Mouse (Mus musculus) cerebellum, adult 11-12 months (tissue): ENCODE results near the gene Fcer1g.

Experiments
- DNase-seq: peaks from one replicate; pipeline ENCODE4 v3.0.0; 2022

Fcer1g gene

DNA sequence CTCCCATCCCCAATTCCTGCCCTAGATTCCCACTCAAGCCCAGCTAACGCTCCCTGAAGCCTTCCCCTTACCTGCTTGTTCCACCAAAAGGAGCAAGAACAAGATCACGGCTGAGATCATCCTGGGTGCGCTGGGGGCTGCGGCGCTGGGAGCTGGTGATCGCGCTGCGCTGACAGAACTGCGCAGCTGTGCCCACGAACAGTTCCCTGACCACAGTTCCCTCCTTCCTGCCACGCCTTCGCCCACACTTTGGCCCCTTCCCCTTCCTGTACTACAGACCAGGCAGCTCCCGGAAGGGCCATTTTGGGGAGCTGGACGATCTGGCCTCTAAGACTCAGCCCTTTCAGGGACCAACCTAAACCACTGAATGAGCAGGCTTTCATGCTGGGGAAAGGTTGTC, at the start of gene Fcer1g:
Gene Fcer1g (minus strand): TSS at position 240 of the 400 bp plus-strand sequence.
- DNase-seq, result no peak

DNA sequence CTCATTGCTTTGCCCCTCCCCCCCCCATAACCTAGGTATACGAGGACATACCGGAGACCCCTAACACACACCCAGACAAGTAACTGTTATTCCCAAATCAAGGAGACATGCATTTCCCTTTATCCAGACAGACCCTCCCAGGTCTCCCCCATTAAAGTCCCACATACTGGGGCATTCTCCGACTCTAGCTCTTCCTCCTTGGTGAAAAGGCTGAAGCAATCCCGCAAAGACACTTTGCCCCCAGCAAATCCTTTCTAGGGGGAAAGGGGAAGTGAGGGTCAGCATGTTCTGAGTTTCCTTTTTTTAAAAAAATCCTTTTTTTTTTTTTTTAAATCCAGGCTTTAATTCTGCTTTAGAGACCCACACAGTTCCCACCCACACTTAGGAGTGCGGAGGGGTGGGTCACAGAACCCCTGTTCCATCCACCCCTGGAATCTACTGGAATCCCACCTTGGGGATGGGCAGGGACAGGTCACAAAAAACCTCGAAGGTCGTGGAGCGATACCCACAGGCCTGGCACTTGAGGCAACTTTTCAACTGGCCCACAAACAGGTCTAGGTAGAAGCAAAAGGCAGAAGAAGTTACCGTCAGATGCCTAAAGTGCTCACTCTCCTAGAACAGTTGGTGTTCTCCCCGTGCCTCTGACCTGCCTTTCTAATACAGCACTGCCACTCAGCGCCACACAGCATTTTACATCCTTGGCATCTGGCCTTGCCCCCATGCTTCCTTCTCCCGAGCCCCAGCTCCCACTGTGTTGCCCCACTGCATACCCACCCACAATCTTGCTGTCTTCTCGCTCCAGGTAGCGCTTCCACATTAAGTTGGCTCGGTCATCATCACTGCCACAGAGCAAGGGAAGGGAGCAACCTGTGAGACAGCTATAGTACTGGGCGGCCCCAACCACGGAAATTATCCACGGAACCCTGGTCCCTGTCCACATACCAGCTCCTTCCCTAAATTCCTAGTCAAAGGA, 49.3 kb upstream of the Fcer1g start:
- peak; percentile 34 for DNase-seq

DNA sequence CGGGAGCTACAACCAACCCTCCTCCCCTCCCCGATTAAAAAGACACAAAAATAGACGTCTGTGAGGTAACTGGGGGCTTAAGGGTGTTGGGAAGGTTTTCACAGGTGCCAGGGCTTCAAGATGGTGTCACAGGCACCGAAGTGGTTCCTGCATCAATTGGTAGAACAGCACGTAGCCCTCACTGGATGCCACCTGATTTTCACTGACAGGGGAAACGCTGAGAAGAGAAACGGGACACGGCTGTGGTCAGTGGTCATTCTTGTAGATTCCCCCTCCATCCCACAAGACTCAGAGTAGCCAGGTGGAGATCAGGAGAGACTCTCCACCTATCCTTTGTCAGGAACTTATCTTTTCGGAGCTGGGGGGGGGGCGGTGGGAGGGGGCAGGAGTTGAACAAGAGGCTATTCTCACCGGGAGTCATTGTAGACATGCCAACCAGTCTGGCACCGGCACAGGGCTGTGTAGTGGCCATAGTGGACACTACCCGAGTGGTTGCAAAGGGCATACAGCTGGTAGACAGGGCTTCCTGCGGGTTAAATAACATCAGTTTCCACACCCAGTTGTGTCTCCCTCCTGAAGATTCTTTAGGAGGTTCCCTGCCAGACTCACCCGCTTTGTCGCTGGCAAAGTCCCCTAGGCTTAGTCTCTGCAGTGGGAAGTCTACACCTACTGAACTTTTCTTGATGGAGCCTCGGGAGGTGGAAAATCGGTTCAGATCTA, 48.1 kb upstream of the Fcer1g start:
- DNase-seq, result peak; percentile 52

DNA sequence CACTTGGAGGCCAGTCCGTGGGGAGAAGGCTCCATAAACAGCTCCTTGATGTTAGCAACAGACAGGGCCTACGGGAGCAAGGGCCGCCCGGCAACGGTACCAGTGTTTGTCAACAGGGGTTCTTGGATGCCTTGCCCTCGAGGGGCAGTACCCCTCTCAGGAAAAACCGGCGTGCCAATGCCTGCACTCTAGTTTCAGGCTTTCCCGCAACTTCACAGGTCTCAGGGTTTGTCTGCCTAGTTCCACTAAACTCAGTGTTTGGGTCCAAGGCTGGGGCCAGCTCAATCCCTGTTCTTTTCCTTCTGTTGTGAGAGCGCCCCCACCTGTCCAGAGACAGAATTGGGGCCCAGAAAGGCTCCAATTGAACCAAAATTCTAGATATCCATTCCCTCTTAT, 47.4 kb upstream of the Fcer1g start:
- DNase-seq, result peak; percentile 72

DNA sequence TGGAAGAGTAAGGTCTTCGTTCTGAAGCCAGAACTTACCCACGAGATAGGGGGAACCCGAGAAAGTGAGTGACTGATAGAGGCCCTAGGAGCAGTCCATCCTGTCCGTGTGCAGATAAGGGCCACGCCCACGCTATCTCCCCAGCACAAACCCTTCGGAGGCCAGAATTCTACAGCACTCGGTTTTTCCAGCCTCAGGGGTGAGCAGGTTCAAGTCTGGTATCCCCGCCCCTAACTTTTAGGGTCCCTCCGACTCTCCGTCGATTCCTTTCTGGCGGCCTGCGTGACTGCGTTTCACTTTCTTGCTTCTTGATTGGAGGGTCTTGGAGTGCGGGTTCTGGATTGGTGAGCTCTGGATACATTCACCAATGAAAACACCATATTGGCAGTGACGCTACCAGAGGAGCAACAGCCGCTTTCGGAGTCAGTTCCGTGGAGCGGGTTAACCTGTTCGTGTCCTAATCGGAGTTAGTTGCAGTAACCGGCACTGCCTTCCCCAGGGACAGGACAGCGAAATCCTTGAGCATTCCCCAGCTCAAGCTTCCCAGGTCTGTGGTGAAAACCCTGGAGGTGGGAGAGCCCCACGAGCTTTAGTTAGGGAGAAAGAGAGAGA, 46.9 kb upstream of the Fcer1g start, which contains the start of gene Ppox:
Gene Ppox (minus strand): TSS at position 271 of the 612 bp plus-strand sequence.
- peak; percentile 94 for DNase-seq

DNA sequence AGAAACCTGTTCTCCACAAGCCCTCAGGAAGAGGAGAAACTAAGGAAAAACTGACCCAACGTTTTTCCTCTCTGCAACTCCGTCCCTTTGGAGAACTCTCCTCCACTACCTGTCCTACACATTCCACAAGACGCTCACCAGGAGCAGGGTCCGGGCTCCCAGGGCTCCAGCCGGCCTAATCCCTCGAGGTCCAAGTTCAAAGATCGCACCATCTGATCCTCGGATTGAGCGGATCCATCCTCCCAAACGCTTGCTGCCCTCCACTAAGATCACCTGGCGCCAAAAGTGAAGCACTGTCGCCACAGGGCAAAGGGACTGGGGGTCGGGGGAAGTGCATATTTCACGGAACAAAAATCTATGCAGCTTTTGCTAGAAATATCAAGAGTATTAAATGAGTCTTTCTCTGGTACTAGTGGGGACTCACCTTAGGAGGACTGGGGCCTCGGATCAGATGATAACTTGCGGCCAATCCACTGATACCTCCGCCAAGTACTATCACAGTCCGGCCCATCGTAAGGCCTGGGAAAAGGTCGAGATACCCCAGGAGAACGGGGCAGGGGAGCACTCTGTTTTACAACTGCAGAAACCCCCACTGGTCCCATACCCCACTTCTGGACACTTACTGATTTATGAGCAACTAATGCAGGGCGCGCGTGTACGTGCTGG, 46.2 kb upstream of the Fcer1g start:
- peak; percentile 39 for DNase-seq

DNA sequence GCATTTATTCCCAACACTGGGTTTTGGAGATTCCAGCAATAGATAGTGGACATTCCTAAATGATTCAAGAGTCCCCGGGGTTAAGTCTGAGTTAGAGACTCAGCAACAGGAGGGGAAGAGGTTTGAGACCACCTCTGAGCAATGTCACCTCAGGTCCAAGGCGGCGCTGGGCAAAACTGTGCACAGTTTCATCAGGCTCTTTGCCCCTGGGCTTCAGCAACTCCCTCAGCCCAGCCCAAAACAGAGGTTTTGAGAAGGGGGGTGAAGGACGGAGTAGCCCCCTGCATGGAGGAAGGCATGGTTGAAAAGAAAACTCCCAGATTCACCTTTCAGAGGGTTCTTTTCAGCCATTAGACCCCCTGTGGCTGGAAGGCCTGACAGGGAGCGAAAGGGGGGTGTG, 45.6 kb upstream of the Fcer1g start:
- peak; percentile 33 for DNase-seq

DNA sequence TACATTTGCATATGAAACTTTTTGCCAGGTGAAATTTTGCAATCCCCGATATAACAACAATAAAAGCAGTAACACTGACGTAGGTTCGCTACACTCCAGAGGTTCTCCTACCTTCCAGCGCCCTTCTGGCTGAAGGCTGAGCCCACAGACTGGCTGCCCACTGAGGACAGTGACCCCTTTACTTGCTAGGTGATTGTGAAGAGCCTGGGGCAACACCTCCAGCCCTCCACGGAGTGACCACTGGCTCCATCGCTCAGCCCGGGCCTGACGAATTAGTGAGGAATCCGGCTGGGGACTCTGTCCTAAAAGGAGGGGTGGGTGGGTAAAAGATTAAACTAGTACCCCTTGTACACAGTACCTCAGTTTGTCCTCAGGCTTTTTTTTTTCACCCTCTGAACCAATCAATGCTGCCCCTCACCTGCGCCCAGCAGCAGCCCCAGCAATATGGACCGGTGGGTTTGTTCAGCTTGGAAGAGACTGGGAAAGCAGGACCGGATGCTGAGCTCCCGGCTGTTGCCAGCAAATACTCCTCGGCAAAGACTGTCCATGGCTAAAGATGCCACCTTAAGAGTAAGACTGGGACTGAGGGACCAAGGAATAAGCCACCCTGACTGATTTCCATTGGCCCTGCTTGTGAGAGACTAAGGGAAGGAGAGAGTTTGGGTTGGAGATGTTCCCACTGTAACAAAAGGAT, 45.0 kb upstream of the Fcer1g start:
- DNase-seq, result peak; percentile 23

DNA sequence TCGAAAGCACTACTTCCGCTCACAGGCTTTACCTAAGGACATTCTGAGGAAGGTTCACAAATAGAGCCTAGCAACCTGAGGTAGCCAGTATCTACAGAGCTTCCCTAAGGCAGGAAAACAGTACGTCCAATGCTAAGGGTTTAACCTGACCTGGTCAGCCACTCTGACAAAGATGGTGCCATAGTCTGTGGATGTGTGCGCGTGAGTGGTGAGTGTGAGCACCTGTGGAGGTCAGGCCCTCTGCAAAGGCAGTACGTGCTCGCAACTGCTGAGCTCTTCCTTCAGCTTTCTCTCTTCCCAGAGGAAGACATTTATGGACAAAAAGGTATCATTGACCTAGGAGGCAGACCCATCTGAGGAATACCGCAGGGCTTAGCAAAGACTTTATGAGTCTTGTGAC, 44.3 kb upstream of the Fcer1g start:
- DNase-seq, result peak; percentile 2

DNA sequence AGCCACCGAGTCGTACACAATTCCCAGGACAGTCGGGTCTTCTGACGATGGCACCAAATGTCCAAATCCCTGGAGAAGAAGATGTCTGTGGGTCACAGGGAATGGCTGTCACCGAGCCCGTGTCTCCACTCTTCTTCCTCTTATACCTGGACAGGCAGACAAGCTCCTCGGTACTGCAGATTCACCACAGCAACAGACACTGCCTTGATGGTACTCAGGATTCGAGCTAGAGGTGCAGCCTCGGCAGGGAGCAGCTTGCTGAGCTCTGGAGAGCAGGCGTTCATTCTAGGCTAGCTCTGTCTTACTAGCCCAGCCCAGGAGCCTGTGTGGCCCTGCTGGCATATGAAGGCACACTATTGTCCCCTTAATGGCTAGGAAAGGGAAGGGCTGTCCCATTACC, 43.6 kb upstream of the Fcer1g start:
- peak; percentile 7 for DNase-seq

DNA sequence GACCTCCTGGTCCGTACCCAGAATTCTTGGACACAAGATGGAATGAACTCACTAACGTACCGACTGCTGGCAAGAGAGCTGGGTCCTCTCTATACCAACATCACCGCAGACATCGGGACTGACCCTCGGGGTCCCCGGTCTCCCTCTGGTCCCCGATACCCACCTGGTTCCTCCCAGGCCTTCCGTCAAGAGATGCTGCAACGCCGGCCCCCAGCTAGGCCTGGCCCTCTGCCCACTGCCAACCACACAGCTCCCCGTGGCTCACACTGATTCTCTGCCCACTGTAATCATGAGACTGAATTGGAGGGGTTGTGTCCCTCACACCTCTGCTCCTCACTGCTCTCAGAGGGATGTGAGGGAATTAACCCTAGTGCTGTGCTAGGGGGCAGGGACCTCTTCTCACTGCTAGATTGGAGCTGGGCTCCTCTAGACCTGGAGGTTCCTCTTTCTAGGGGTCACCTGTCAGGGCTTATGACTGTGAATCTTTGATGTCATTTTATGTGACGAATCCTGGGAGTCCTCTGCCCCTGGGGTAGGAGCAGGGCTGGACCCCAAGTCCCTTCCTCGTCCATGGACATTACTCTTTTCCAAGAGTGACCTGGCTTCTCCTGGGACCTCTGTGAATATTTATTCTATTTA, 42.1 kb upstream of the Fcer1g start:
- no peak for DNase-seq

DNA sequence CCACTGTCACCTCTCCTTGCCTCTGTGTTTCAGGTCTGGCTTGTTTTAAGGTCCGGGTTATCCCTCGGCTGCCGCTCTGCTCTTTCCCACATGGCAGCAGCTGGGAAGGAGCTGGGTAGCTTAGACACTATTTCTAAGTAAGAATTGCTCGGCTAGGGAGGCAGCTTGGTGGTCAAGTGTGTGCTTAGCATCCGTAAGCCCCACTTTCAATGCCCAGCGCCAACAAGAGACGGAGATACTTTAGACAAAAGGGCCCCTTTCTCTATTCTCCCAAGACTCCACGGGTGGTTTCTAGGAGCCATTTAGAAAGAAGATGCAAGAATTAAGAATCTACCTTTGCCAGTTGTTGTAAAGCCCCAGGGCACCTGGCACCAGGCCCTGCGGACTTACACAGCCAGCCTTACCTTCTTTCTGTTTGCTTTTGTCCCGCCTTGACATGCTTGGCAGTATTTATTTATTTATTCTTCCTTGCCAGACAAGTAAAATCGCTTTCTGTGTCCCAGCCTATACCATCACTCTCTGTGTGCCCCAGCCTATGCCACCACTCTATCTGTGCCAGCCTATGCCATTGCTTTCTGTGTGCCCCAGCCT, 41.1 kb upstream of the Fcer1g start:
- no peak for DNase-seq

DNA sequence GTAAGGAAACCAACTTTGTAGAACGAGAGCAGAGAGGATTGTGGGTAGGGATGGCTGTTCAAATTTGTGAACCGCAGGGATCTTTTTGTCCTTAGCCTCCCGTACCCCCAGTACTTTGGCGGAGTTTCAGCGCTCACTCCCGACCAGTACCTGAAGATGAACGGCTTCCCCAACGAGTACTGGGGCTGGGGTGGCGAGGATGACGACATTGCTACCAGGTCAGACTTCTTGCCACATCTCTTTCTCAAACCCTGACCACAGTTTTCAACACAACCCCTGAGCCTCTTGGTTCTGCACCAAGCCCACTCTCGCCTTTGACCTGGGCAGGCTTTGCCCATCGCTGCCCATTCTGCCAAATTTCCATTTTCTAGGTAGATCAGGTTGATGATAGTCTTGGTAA, 40.0 kb upstream of the Fcer1g start:
- DNase-seq, result no peak

DNA sequence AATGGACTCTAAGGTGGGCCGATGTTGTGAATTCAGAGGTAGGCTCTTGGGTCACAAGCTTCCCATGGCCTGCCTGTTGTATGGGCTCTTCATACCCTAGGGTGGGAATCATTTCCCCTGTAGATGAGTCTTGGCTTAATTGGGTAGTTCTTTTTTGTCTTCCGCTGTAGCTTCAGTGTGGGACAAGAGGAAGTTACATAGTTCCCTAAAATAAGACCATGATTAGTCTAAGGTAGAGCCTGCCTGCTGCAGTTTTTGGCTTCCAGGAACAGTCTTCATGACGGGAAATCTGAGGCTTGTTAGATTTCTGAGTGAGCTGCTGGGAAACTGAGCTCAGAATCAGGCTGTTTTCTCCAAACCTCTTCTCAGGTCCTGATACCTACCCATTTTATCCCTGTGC, 37.9 kb upstream of the Fcer1g start:
- DNase-seq, result no peak

DNA sequence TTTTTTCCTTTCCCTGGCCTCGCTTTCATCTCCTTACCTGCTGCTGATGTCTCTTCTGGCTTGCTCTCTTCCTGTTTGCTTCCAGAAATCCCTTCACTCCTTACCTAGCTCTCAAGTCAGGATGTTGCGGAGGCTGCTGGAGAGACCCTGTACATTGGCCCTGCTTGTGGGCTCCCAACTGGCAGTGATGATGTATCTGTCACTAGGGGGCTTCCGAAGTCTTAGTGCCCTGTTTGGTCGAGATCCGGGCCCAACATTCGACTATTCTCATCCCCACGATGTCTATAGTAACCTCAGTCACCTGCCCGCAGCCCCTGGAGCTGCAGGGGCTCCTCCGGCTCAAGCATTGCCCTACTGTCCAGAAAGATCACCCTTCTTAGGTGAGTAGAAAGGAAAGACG, 37.5 kb upstream of the Fcer1g start:
- DNase-seq, result no peak

DNA sequence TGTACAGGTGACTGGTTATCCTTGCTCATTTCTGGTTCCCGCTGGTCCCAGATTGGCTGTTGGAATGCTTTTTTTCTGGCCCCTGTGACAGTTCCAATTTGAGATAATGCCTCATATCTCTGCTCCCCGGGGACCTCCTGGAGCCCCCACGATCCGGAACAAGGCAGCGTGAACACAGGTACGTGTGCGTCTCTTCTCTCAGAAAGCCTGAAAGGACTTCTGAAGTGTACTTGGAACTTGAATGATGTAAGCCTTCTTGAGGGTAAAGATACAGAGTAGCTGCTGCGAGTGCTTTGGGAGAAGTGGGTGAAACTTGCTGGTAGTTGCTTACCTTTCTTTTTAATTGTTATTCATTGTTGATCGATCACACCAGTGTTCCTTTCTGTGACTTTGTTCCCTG, 37.0 kb upstream of the Fcer1g start:
- DNase-seq, result no peak

DNA sequence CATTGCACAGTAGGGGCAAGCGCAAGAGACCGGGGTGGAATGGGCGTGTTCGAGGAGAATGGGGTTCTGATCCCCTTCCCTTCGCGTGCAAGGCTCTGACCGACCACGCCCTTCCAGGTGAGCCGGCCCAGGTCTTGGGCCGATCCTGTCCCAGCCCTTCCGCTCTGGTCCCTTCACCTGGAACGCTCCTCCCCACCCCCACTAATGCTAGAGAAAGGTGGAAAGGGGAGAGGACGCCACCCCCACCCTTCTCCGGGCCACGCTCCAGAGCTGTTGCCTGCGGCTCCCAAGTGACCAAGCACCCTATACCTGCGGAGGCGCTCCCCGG, 36.4 kb upstream of the Fcer1g start:
- DNase-seq, result no peak

DNA sequence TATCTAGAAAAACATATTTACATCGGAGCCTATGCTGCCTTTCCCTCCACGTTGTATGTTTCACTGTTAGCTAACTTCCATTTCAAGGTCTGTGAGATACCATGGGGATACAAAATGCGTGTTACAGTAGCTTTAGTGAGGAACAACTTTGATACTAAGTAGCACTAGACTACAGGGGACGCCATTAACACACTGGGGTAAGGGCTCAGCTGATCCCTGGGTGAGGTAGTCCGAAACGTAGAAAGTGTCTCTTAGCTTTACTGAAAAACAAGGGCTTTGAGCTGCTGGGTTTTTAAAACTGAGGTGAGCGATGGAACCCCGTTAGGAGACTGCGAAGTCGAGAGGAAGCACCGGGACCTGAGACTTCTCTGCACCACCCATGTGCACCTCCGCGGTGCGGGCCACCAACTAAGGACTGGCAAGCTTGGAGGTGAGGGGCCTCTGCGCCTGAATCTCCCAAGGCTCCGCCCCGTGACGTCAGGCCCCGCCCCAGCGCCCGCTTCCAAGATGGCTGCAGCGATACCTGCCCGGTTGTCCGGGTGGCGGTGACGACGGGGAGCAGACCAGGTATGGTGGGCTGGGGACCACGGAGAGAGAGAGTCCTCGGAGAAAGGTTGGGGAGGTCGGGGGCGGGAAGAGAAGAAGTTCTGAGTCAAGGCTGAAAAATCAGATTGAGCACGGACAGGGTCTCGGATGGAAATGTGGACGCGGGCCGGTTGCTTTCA, 35.8 kb upstream of the Fcer1g start, which contains the start of gene B4galt3:
Gene B4galt3 (plus strand): TSS at position 481 of the 725 bp plus-strand sequence.
- DNase-seq, result peak; percentile 97

DNA sequence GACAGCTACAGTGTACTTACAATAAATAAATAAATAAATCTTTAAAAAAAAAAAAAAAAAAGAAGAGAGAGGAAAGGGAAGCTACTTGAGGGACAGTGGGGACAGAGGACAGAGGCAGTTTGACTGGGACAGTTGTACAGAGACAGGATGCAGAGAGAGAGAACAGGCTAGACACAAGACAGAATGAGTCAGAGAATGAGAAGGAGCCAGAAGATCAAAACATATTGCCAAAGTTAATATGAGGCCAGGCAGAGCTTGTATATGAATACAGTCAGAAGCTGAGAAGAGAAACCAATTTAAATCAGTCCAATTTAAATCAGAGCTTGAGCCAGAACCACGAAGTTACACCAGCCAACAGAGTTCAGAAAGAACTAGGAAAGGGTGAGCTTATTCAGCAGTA, 34.2 kb upstream of the Fcer1g start:
- DNase-seq, result no peak

DNA sequence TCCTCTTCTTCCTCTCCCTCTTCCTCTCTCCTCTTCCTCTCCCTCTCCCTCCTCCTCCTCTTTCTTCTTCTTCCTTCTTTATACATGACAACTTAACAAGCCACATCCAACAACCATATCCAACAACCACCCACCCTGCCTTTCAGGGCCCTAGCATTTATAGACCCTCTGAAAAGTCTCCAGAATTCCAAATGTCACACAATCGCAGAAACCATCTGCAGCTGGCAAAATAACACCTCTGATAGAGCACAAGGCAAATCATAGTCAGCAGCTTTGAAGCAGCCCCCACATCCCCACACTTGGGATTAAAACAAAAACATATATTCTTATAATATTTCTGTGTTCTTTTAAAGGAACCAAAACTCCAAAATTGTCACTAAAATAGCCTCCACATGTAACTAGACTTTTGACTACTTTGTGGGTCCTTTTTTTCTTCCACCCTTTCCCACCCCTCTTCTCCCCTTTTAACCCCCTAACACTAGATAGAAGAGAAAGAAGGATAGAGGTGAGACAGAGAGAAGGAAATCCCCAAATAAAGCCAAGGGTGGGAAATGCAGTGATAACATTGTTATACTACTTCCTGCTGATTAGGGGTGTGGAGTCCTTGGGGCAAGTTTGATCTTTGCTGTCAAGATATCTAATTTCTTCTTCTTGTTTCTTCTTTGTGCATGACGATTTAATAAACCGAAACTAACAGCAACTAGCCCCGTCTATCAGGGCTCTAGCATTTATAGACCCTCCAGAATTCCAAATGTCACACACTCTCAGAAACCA, 32.0 kb upstream of the Fcer1g start:
- no peak for DNase-seq
